Mouse (Mus musculus) lung, embryonic 15.5 days (tissue): ENCODE data around the gene Slc2a8. TPM values are rescaled to one million over a fixed set of nuclear protein-coding genes. Genes with fewer than 3 reads are reported as not detected.

Experiments used
- ATAC-seq: fragments of 200-750 bp; cut with Nextera tagmentation; 2 replicates; pipeline ENCODE4 v1.8.0; 2017; ENCODE audit warnings: moderate number of reproducible peaks, borderline replicate concordance; ENCODE audit not compliant: low FRiP score, low TSS enrichment; ENCODE audit errors: extremely low read depth
- H3K27ac ChIP-seq: fragments of 300-500 bp; sonication (generic); 2 replicates; pipeline ENCODE4 v1.5.1; 2015; ENCODE audit warnings: moderate library complexity, mild to moderate bottlenecking, inconsistent platforms
- H3K27me3 ChIP-seq: fragments of 300-500 bp; sonication (generic); 2 replicates; pipeline ENCODE4 v1.6.1; 2015; ENCODE audit warnings: inconsistent platforms
- H3K36me3 ChIP-seq: fragments of 300-500 bp; sonication (generic); 2 replicates; pipeline ENCODE4 v1.6.1; 2015; ENCODE audit warnings: inconsistent platforms
- H3K4me1 ChIP-seq: fragments of 300-500 bp; sonication (generic); 2 replicates; pipeline ENCODE4 v1.6.1; 2015; ENCODE audit warnings: inconsistent platforms
- H3K4me2 ChIP-seq: fragments of 300-500 bp; sonication (generic); 2 replicates; pipeline ENCODE4 v1.6.1; 2015; ENCODE audit warnings: inconsistent platforms, mild to moderate bottlenecking, moderate library complexity
- H3K4me3 ChIP-seq: fragments of 300-500 bp; sonication (generic); 2 replicates; pipeline ENCODE4 v1.5.1; 2015; ENCODE audit warnings: mild to moderate bottlenecking, inconsistent platforms
- H3K9ac ChIP-seq: fragments of 300-500 bp; sonication (generic); 2 replicates; pipeline ENCODE4 v1.6.1; 2015; ENCODE audit warnings: inconsistent platforms
- H3K9me3 ChIP-seq: fragments of 300-500 bp; sonication (generic); 2 replicates; pipeline ENCODE4 v1.6.1; 2016; ENCODE audit warnings: inconsistent platforms
- WGBS: fragments of 180-500 bp; shearing (Covaris S2); methylation state at CpG from one replicate; pipeline ENCODE4 v1.1.7; 2015; 5-methylcytosine and 5-hydroxymethylcytosine counted together
- polyA plus RNA-seq: library from polyadenylated mRNA; unstranded; fragments of >200 nt; fragmentation: Nextera tagmentation; extraction: Ambion mirVana; gene quantifications from 2 replicates; pipeline ENCODE4 v1.2.1, GENCODE M21; 2015

Gene Slc2a8
- polyA plus RNA-seq, 1 experiment from 2014 or later = 22.5 TPM

- WGBS = 52% methylated on average over 6 of the region's 6 CpGs
- Histone ChIP-seq H3K9ac (no peak overlapping the region), H3K4me2 (no peak overlapping the region), H3K36me3 (no peaks in the 10 kb centered on the region), H3K4me3 (no peak overlapping the region), H3K9me3 (no peaks in the 10 kb centered on the region), H3K27me3 (no peaks in the 10 kb centered on the region), H3K27ac (no peak overlapping the region), H3K4me1 (no peaks in the 10 kb centered on the region)
- ATAC-seq = no peak
Measured at GRCm38 (mm10) chr2:32992130-32992529, 10.2 kb upstream of the Slc2a8 start.

GRCm38 (mm10) chr2:32990167-32990832, 8.4 kb upstream of the Slc2a8 start:
- H3K27me3 ChIP-seq = no peaks in the 10 kb centered on the region
- H3K4me2 ChIP-seq = no peak overlapping the region
- H3K9me3 ChIP-seq = no peaks in the 10 kb centered on the region
- H3K4me1 ChIP-seq = no peaks in the 10 kb centered on the region
- no peak overlapping the region for H3K4me3 ChIP-seq
- H3K9ac ChIP-seq = no peak overlapping the region
- WGBS = 61% methylated on average over 13 of the region's 13 CpGs
- H3K36me3 ChIP-seq = no peaks in the 10 kb centered on the region
- no peak overlapping the region for H3K27ac ChIP-seq
- ATAC-seq = no peak

DNA sequence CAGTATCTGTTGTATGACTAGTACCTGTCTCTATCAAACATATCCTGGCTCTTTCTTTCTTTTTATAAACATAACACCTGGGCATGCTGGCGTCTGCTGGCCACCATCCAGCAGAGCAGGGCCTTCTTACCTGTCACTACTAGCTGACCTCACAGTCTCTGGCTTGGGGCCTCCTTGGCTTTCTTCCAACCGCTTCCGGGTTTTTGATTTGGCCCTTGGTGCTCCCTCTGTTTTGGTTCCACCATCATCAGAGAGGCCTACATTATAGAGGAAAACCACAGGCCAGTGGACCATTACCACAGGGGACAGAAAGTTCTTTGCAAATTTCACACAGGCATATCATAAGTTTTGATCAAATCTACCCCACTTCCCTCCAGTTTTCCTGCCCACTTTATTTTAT, 7.5 kb upstream of the Slc2a8 start:
- no peak for ATAC-seq
- Histone ChIP-seq H3K27ac (no peak overlapping the region), H3K4me2 (no peak overlapping the region), H3K9ac (no peak overlapping the region), H3K4me3 (no peak overlapping the region), H3K4me1 (no peaks in the 10 kb centered on the region), H3K9me3 (no peaks in the 10 kb centered on the region), H3K36me3 (no peaks in the 10 kb centered on the region), H3K27me3 (no peaks in the 10 kb centered on the region)
- WGBS = 54% methylated on average over 3 of the region's 3 CpGs

DNA sequence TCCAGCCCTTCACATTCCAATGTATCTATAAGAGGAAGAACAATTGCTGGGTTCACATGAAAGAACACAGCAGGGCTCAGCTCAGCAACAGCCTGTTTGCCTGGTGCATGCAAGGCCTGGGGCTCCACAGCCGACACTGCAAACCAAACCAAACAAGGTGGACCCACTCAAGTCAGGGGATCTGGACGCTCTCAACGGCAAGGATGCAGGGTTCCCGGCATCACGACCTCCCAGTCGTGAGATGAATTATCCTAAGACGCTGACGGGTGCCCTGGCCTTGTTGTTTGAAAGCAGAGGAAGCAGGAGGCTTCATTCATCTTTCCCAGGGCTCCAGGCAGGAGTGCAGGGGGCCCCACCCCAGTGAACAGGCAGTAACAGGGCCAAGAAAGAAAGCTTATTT, 4.0 kb upstream of the Slc2a8 start:
- no peak for ATAC-seq
- Histone ChIP-seq H3K36me3 (no peaks in the 10 kb centered on the region), H3K9me3 (no peaks in the 10 kb centered on the region), H3K4me1 (peaks cover 12% of the 10 kb centered on the region), H3K4me3 (no peak overlapping the region), H3K27me3 (no peaks in the 10 kb centered on the region), H3K9ac (no peak overlapping the region), H3K27ac (no peak overlapping the region), H3K4me2 (no peak overlapping the region)
- WGBS = 31% methylated on average over 8 of the region's 8 CpGs

DNA sequence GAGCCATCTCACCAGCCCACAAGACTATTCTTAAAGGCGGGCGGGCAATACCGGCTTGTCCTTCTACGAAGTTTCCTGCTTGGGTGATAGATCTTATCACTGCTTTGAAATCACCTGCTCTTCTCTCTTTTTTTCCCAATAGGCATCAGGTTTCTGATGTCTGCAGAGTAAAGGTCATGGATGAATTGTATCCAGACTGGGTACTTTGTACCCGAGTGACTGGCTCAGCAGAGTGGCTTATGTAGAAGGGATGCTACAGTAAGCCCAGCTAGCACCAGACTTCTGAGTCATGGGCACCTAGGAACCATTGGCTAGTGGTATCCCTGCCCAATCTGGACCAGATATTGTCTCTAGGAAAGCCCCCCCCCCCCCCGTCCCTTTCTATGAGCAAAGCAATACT, 1.7 kb upstream of the Slc2a8 start:
- no peak for ATAC-seq
- Histone ChIP-seq H3K36me3 (no peaks in the 10 kb centered on the region), H3K9me3 (no peaks in the 10 kb centered on the region), H3K27me3 (no peaks in the 10 kb centered on the region), H3K9ac (no peak overlapping the region), H3K27ac (no peak overlapping the region), H3K4me2 (no peak overlapping the region), H3K4me3 (no peak overlapping the region), H3K4me1 (peaks cover 14% of the 10 kb centered on the region)
- 51% methylated on average over 6 of the region's 6 CpGs for WGBS

DNA sequence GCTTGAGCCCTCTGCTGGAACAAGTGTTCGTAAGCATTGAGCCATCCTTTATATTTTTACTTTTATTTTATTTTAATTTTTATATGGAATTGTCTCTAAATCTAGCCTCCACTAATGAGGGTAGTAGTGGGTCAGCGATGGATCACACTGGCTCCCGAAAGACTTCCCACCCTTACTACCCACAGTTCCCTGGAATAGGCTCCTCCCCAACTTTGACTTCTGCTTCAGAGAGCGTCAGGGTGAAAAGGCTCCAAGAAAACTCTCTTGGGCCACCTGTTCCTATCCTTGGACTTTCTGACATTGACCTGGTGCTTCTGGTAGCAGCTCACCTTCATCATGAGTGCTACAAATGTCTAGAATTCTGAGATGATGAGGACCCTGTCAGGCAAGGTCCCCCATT, 817 bp upstream of the Slc2a8 start:
- ATAC-seq = no peak
- Histone ChIP-seq H3K36me3 (no peaks in the 10 kb centered on the region), H3K4me1 (peaks cover 14% of the 10 kb centered on the region), H3K27me3 (no peaks in the 10 kb centered on the region), H3K27ac (no peak overlapping the region), H3K9me3 (no peaks in the 10 kb centered on the region), H3K4me3 (peak overlapping the region; percentile 73), H3K4me2 (peak overlapping the region; percentile 96), H3K9ac (0 out of 2 replicates have a peak overlapping the region, but pooled peaks have one; percentile 0)
- 8% methylated on average over 4 of the region's 4 CpGs for WGBS

GRCm38 (mm10) chr2:32981281-32981680, 602 bp downstream of the Slc2a8 start:
- H3K9me3 ChIP-seq = no peaks in the 10 kb centered on the region
- peak overlapping the region; percentile 96 for H3K4me2 ChIP-seq
- no peaks in the 10 kb centered on the region for H3K27me3 ChIP-seq
- H3K9ac ChIP-seq = peak overlapping the region; percentile 79
- 1% methylated on average over 23 of the region's 23 CpGs for WGBS
- peaks cover 14% of the 10 kb centered on the region for H3K4me1 ChIP-seq
- H3K4me3 ChIP-seq = peak overlapping the region; percentile 73
- ATAC-seq = peak; percentile 16; the same call in 1 of the 2 replicates
- H3K36me3 ChIP-seq = no peaks in the 10 kb centered on the region
- H3K27ac ChIP-seq = peak overlapping the region; percentile 30; the same call in 1 of the 2 replicates

GRCm38 (mm10) chr2:32979675-32980074, 2.2 kb downstream of the Slc2a8 start:
- H3K27me3 ChIP-seq = no peaks in the 10 kb centered on the region
- 77% methylated on average over 7 of the region's 7 CpGs for WGBS
- no peaks in the 10 kb centered on the region for H3K36me3 ChIP-seq
- H3K9me3 ChIP-seq = no peaks in the 10 kb centered on the region
- no peak overlapping the region for H3K4me2 ChIP-seq
- no peak overlapping the region for H3K9ac ChIP-seq
- ATAC-seq = no peak
- no peak overlapping the region for H3K27ac ChIP-seq
- peaks cover 14% of the 10 kb centered on the region for H3K4me1 ChIP-seq
- H3K4me3 ChIP-seq = no peak overlapping the region

- Histone ChIP-seq H3K4me1 (peaks cover 14% of the 10 kb centered on the region), H3K27ac (no peak overlapping the region), H3K9ac (no peak overlapping the region), H3K4me3 (no peak overlapping the region), H3K4me2 (no peak overlapping the region), H3K9me3 (no peaks in the 10 kb centered on the region), H3K27me3 (no peaks in the 10 kb centered on the region), H3K36me3 (no peaks in the 10 kb centered on the region)
- no peak for ATAC-seq
- WGBS = 63% methylated on average over 3 of the region's 3 CpGs
Measured at GRCm38 (mm10) chr2:32978675-32979074, 3.2 kb downstream of the Slc2a8 start.

GRCm38 (mm10) chr2:32977114-32977513, 4.8 kb downstream of the Slc2a8 start:
- no peak overlapping the region for H3K4me2 ChIP-seq
- 76% methylated on average over 5 of the region's 5 CpGs for WGBS
- no peaks in the 10 kb centered on the region for H3K36me3 ChIP-seq
- no peak overlapping the region for H3K9ac ChIP-seq
- peaks cover 9% of the 10 kb centered on the region for H3K4me1 ChIP-seq
- H3K27me3 ChIP-seq = no peaks in the 10 kb centered on the region
- no peaks in the 10 kb centered on the region for H3K9me3 ChIP-seq
- no peak for ATAC-seq
- H3K4me3 ChIP-seq = no peak overlapping the region
- no peak overlapping the region for H3K27ac ChIP-seq

DNA sequence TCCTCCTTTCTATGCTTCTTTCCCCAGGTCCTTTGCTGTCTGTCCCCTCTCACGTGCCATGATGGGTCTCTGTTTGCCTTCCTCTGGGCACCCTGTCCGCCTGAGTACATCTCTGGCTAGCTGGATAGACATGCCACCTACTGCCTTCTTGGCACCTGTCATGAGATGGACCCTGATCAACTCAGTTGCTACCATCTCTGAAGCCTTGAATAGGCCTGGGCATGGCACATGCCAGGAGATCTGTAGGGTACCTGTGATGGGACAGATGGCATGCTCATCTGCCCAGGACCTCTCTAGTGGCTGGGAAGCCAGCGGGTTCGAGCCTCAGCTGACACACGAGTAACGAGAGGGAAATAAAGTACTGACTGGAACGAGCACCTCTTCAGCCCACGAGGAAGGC, 7.7 kb downstream of the Slc2a8 start:
- WGBS = 81% methylated on average over 8 of the region's 8 CpGs
- H3K36me3 ChIP-seq = no peaks in the 10 kb centered on the region
- H3K27ac ChIP-seq = no peak overlapping the region
- no peak overlapping the region for H3K4me2 ChIP-seq
- no peak overlapping the region for H3K4me3 ChIP-seq
- H3K27me3 ChIP-seq = no peaks in the 10 kb centered on the region
- no peak for ATAC-seq
- H3K9ac ChIP-seq = no peak overlapping the region
- no peaks in the 10 kb centered on the region for H3K9me3 ChIP-seq
- no peaks in the 10 kb centered on the region for H3K4me1 ChIP-seq

DNA sequence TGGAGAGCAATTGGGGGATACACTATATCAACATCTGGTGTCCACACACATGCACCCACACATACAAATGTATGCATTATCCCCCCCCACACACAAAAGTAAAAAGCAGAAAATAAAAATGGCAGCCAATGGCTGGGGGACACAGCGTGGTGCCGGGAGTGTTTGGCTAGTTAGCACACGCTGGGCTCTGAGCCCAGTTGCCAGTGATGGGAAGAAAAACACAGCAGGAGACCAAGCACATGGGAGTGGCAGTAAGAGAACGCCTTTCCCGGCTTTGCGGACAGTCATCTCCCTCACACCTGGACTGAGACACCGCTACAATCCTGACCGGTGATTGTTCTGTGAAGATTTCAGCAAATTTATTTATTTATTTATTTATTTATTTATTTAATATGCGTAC, 10.6 kb downstream of the Slc2a8 start:
- no peak overlapping the region for H3K4me3 ChIP-seq
- no peak for ATAC-seq
- no peak overlapping the region for H3K27ac ChIP-seq
- H3K9ac ChIP-seq = no peak overlapping the region
- H3K4me2 ChIP-seq = no peak overlapping the region
- H3K27me3 ChIP-seq = no peaks in the 10 kb centered on the region
- H3K36me3 ChIP-seq = no peaks in the 10 kb centered on the region
- H3K9me3 ChIP-seq = no peaks in the 10 kb centered on the region
- 52% methylated on average over 9 of the region's 9 CpGs for WGBS
- H3K4me1 ChIP-seq = peaks cover 10% of the 10 kb centered on the region

DNA sequence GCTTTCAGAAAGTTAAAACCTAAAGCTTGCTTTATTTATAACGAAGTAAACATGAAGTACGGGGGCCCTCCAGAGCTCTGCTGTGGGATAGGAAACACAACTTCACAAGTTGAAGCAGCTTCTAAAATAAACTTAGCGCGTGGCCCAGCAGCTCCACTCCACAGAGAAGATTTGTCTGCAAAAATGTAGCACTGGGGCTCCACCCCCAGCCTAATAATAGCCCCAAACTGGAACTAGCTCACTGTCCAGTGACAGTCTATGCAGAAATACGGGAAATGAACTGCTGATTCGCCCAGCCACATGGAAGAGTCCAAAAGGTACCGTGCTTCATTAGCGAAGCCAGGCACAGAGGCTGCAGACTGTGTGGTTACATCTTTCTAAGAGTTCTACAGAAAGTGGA, 12.6 kb downstream of the Slc2a8 start:
- no peak overlapping the region for H3K27ac ChIP-seq
- no peak for ATAC-seq
- H3K4me1 ChIP-seq = peaks cover 26% of the 10 kb centered on the region
- no peak overlapping the region for H3K4me2 ChIP-seq
- no peak overlapping the region for H3K4me3 ChIP-seq
- H3K36me3 ChIP-seq = peaks cover 8% of the 10 kb centered on the region
- H3K27me3 ChIP-seq = no peaks in the 10 kb centered on the region
- H3K9ac ChIP-seq = no peak overlapping the region
- H3K9me3 ChIP-seq = no peaks in the 10 kb centered on the region
- 72% methylated on average over 8 of the region's 8 CpGs for WGBS
